In the genomic region with DNA sequence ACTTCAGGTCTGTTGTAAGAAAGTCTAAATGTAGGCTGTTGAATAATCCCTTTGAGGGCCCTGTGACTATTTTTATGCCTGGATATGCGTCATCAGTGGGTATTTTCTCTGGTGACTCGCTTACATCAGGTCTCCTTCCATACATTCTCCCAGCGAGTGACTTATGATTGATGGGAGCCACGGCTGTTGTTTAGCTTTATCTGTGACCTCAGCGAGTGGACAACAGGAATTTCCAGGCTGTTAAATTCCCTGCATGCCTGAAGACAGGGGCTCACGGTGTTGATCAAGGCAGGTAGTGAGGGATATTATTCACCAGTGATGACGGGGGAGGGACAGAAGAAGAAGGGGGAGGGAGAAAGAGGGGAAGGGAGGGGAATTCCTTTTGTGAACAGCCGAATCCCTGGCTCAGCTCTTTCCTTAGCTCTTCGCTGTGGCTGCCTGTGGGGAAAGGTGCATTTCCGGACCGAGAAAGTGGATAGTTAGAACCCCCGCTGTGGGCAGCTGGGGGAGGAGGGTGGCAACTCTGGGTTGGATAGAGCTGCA, we compare ENCODE assay signal across 8 mouse cellular contexts. TPM values are rescaled to one million over a fixed set of nuclear protein-coding genes. Genes with fewer than 3 reads are reported as not detected.
DNase-seq lines count a peak whose midpoint lies in the region; ATAC-seq and TF ChIP-seq lines count a peak whose summit lies in the region.

No protein-coding gene starts in this region.

- ATAC-seq in midbrain, embryonic 16.5 days: peak; percentile 70
- ATAC-seq in megakaryocyte progenitor cell, adult 5-6 weeks (replicated peaks; ENCODE audit: poor library complexity): no peak

- H3K4me2 ChIP-seq in midbrain, embryonic 16.5 days (ENCODE audit: low read length): peak overlapping the region; percentile 48

- H3K4me3 ChIP-seq in C2C12 (ENCODE audit: insufficient read depth, poor library complexity, severe bottlenecking): no peak overlapping the region
- H3K4me3 ChIP-seq in ES-E14 (ENCODE audit: insufficient read depth in 1 of 2, low read depth in 1 of 2, low read length in 2 of 2, poor library complexity in 1 of 2, severe bottlenecking in 1 of 2): no peak overlapping the region
- H3K4me3 ChIP-seq in embryonic facial prominence, embryonic 10.5 days: peak overlapping the region; percentile 36
- peak overlapping the region; percentile 29 for H3K4me3 ChIP-seq in midbrain, embryonic 16.5 days (ENCODE audit: low read depth, low read length)

- in situ Hi-C loops in ES-E14 (cut with MboI; ENCODE audit: low sequenced_read_pairs in 2 of 2, unreplicated experiment in 2 of 2): no loop called here

- no peaks in the 10 kb centered on the region for H3K79me2 ChIP-seq in C2C12 (ENCODE audit: control insufficient read depth, insufficient read depth)

- H3ac ChIP-seq in C2C12 (ENCODE audit: control insufficient read depth, insufficient read length, low read depth): no peak overlapping the region

- H3K4me1 ChIP-seq in ES-E14 (ENCODE audit: control insufficient read depth in 2 of 2, insufficient read depth in 2 of 2, low read length in 2 of 2, poor library complexity in 1 of 2): peaks cover 8 to 10% of the 10 kb centered on the region in 2 experiments
- H3K4me1 ChIP-seq in embryonic facial prominence, embryonic 10.5 days: peaks cover 18% of the 10 kb centered on the region
- peaks cover 11% of the 10 kb centered on the region for H3K4me1 ChIP-seq in midbrain, embryonic 16.5 days (ENCODE audit: control insufficient read depth, insufficient read depth, low read length)

- H3K27ac ChIP-seq in ES-E14 (ENCODE audit: insufficient read depth, low read depth, low read length, poor library complexity, severe bottlenecking): no peak overlapping the region
- 0 out of 2 replicates have a peak overlapping the region, but pooled peaks have one; percentile 21 for H3K27ac ChIP-seq in embryonic facial prominence, embryonic 10.5 days (replicated peaks)
- H3K27ac ChIP-seq in midbrain, embryonic 16.5 days (ENCODE audit: low read length): peak overlapping the region; percentile 63

- H3K36me3 ChIP-seq in C2C12 (ENCODE audit: control insufficient read depth, insufficient read depth) (no peaks in the 10 kb centered on the region), ES-E14 (ENCODE audit: control insufficient read depth, insufficient read depth, low read length, poor library complexity, severe bottlenecking) (no peaks in the 10 kb centered on the region)
- H3K36me3 ChIP-seq in embryonic facial prominence, embryonic 10.5 days (replicated peaks): no peaks in the 10 kb centered on the region
- no peaks in the 10 kb centered on the region for H3K36me3 ChIP-seq in midbrain, embryonic 16.5 days (ENCODE audit: control insufficient read depth, insufficient read depth, low read length)

- H3K9ac ChIP-seq in ES-E14 (ENCODE audit: insufficient read depth, low read depth, low read length, poor library complexity, severe bottlenecking): no peak overlapping the region
- peak overlapping the region; percentile 51 for H3K9ac ChIP-seq in midbrain, embryonic 16.5 days (ENCODE audit: low read depth, low read length)

- 5% methylated on average over 12 of the region's 12 CpGs for WGBS in embryonic facial prominence, embryonic 10.5 days
- WGBS in midbrain, embryonic 16.5 days: 3% methylated on average over 12 of the region's 12 CpGs

- TF ChIP-seq CTCF in C2C12 (IDR thresholded peaks at IDR 0.05; ENCODE audit: control insufficient read depth, insufficient read depth, insufficient read length): no peak

- H3K9me3 ChIP-seq in ES-E14 (ENCODE audit: control insufficient read depth, insufficient read depth, low read depth, low read length): no peaks in the 10 kb centered on the region
- no peaks in the 10 kb centered on the region for H3K9me3 ChIP-seq in embryonic facial prominence, embryonic 10.5 days
- H3K9me3 ChIP-seq in midbrain, embryonic 16.5 days (replicated peaks; ENCODE audit: control insufficient read depth, low read length, poor library complexity, severe bottlenecking): no peaks in the 10 kb centered on the region

- H3K27me3 ChIP-seq in C2C12 (ENCODE audit: control insufficient read depth, insufficient read depth, insufficient read length): no peaks in the 10 kb centered on the region
- H3K27me3 ChIP-seq in embryonic facial prominence, embryonic 10.5 days (replicated peaks; ENCODE audit: low read depth, poor library complexity, severe bottlenecking): no peaks in the 10 kb centered on the region
- H3K27me3 ChIP-seq in midbrain, embryonic 16.5 days (ENCODE audit: control insufficient read depth, insufficient read depth, low read depth, low read length): no peaks in the 10 kb centered on the region

- DNase-seq in ES-E14 (ENCODE audit: low read depth, low spot score): peak; percentile 66
- peak; percentile 29 for DNase-seq in embryonic facial prominence, embryonic 10.5 days (ENCODE audit: low spot score)
- peak; percentile 21 to 39 for DNase-seq in heart, postnatal 36 days
- DNase-seq in kidney, postnatal 4 days: peak; percentile 35 to 52
- DNase-seq in layer of hippocampus, adult 11-12 months (ENCODE audit: low spot score): no peak

- H3K79me3 ChIP-seq in C2C12 (ENCODE audit: low read depth): no peaks in the 10 kb centered on the region

- intact Hi-C loops in heart, postnatal 36 days (cut with DNase I): loop anchor here (2.0 kb wide), 1 partner anchor 53 kb away; no protein-coding TSS in a partner anchor

TF ChIP-seq in C2C12, 6 proteins besides CTCF, POLR2A, EP300 and RAD21:
- TF ChIP-seq MYOG (IDR thresholded peaks at IDR 0.05; ENCODE audit: control insufficient read depth, extremely low read depth, insufficient read length) (no peak), FOSL1 (IDR thresholded peaks at IDR 0.05; ENCODE audit: insufficient read depth, low read length, poor library complexity, severe bottlenecking) (peak; percentile 48), MYOD1 (IDR thresholded peaks at IDR 0.05; ENCODE audit: control insufficient read depth, insufficient read length, low read depth) (peak; percentile 94)

TF ChIP-seq in ES-E14, 5 proteins besides CTCF, POLR2A, EP300 and RAD21:
- TF ChIP-seq MAFK (IDR thresholded peaks at IDR 0.05; ENCODE audit: insufficient read depth, low read depth, low read length) (peak; percentile 75), HCFC1 (IDR thresholded peaks at IDR 0.05; ENCODE audit: borderline replicate concordance, insufficient read depth, low read length) (no peak)
TF ChIP-seq in ES-E14: peak in this region for 1.

RNA-seq across cellular contexts. Expression of a gene that starts 52.0 kb away (rescaled TPM):
- 2.9 TPM for polyA plus RNA-seq in C2C12 (2012; fragmentation: generic; extraction: Trizol)
- 1.2 and 2.3 TPM in 2 replicates for total RNA-seq in ES-E14 (2012; rRNA removed)
- polyA plus RNA-seq in embryonic facial prominence, embryonic 10.5 days (2016; fragmentation: Nextera tagmentation; extraction: Ambion mirVana): 1.7 and 1.9 TPM in 2 replicates
- total RNA-seq in heart, postnatal 36 days (2021): 10 to 100 TPM; 23.5 to 25.2 TPM
- 10.7 and 11.0 TPM in 2 replicates for polyA plus RNA-seq in midbrain, embryonic 16.5 days (2015; fragmentation: Nextera tagmentation; extraction: Ambion mirVana)
- total RNA-seq in megakaryocyte progenitor cell, adult 5-6 weeks (2015): 1.2 and 2.0 TPM in 2 replicates
- 0.57 and 1.6 TPM in 2 replicates for total RNA-seq in megakaryocyte progenitor cell, adult 5-6 weeks (2017)

Comparison
In these comparisons a context has a peak if more than half of its experiments do, and no peak if none do; other contexts are left out.
1. H3K4me3 ChIP-seq: peak in embryonic facial prominence, embryonic 10.5 days (single experiment) and midbrain, embryonic 16.5 days (single experiment); none in C2C12 (single experiment) and ES-E14 (0 of 2).